Mouse (Mus musculus): ENCODE measurements around the gene Olfr183.
"Not testable (repeated sequence)": the region's sequence is repeated elsewhere in the genome, so short reads cannot be mapped to it uniquely, and the experiment has no call there.

The Olfr183 gene

GRCm38 (mm10) chr16:58995057-58995456 lies at the start of gene Olfr183:
TSS of gene Olfr183 (plus strand) at chr16:58995357.
- DNase-seq (ENCODE audit: extremely low spot score, low read depth, low spot score): no peak

GRCm38 (mm10) chr16:59007146-59007545 lies 12.0 kb downstream of the Olfr183 start:
- DNase-seq (ENCODE audit: extremely low spot score, low read depth, low spot score): no peak

GRCm38 (mm10) chr16:59013357-59014018 lies 18.3 kb downstream of the Olfr183 start:
- DNase-seq (ENCODE audit: extremely low spot score, low read depth, low spot score): no peak

GRCm38 (mm10) chr16:59030191-59030590 lies 35.0 kb downstream of the Olfr183 start, which contains the start of gene Olfr186:
TSS of gene Olfr186 (minus strand) at chr16:59030291.
- no peak for DNase-seq (ENCODE audit: extremely low spot score, low read depth, low spot score)

GRCm38 (mm10) chr16:59039710-59040109 lies 44.6 kb downstream of the Olfr183 start, which contains the start of gene Olfr187:
TSS of gene Olfr187 (minus strand) at chr16:59039767.
- no peak for DNase-seq (ENCODE audit: extremely low spot score, low read depth, low spot score)

DNA sequence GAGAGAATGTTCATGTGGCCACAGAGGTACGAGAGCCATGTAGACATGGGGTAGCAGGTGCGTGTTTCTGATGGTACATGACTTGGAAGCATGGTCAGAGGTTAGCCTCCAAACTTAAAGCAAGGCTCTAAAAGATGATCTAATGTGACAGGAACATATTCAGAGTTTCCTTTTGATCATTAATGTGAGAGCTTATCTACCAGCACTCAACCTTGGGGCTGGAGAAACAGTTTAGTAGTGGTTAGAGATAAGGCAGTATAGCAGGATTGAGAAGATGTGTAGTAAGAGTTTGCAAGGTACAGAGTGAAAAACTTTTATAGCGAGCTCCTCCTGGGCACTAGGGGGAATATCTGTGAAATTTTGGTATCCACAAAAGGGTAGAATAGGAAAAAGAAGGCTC lies 50.7 kb downstream of the Olfr183 start:
- DNase-seq (ENCODE audit: extremely low spot score, low read depth, low spot score): no peak

GRCm38 (mm10) chr16:59047579-59047978 lies 52.4 kb downstream of the Olfr183 start:
- no peak for DNase-seq (ENCODE audit: extremely low spot score, low read depth, low spot score)

- no peak for DNase-seq (ENCODE audit: extremely low spot score, low read depth, low spot score)
Measured at GRCm38 (mm10) chr16:59048860-59049259, 53.7 kb downstream of the Olfr183 start.

DNA sequence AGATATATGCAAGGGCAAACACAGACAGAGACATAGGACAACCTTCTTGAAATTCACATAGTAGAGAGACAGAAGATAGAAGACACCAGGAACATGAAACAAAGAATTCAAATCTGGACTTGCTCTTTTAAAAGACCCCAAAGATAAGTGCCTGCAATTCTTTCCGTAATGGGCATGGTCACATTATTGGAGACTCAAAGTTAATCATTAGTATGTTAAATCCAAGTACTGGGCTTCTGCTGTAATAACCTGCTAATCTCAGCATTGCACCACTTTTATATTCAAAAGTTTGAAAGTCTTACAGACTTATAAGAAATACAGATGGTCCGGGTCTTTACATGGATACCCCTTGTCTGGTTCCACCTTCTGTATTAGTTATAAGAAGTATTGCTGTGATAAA lies 54.1 kb downstream of the Olfr183 start:
- DNase-seq (ENCODE audit: extremely low spot score, low read depth, low spot score): not testable (repeated sequence)
